Mouse (Mus musculus): ENCODE measurements at regions not wholly inside any gene's neighbourhood (a gene's known extent, or its start where the extent isn't known, plus 50 kb on each side); places are given as distances from the start of the nearest gene placed in this dataset.

- H3K36me3 ChIP-seq (ENCODE audit: control insufficient read depth, insufficient read depth, low read length): no peaks in the 10 kb centered on the region
- no peaks in the 10 kb centered on the region for H3K9me3 ChIP-seq (ENCODE audit: control insufficient read depth, low read depth, low read length)
- H3K4me3 ChIP-seq (ENCODE audit: low read depth, low read length): no peak overlapping the region
- ATAC-seq (ENCODE audit: insufficient number of reproducible peaks, insufficient read depth, low FRiP score, low read depth): no peak; the same call in 1 of the 2 replicates
- no peaks in the 10 kb centered on the region for H3K4me1 ChIP-seq (ENCODE audit: control insufficient read depth, insufficient read depth, low read length)
- H3K27ac ChIP-seq (ENCODE audit: low read length): no peak overlapping the region
- H3K27me3 ChIP-seq (ENCODE audit: control insufficient read depth, insufficient read depth, low read length): no peaks in the 10 kb centered on the region
- 54% methylated on average over 4 of the region's 4 CpGs for WGBS
- no peak overlapping the region for H3K9ac ChIP-seq (replicated peaks; ENCODE audit: low read depth, low read length)
- H3K4me2 ChIP-seq (replicated peaks; ENCODE audit: low read depth, low read length): no peak overlapping the region
Observed at GRCm38 (mm10) chr13:45130516-45131249, 52.2 kb downstream of the Gm9817 start.

GRCm38 (mm10) chr13:45140616-45141015 lies 62.1 kb downstream of the Gm9817 start:
- 84% methylated on average over 2 of the region's 2 CpGs for WGBS
- no peaks in the 10 kb centered on the region for H3K36me3 ChIP-seq (ENCODE audit: control insufficient read depth, insufficient read depth, low read length)
- no peak overlapping the region for H3K4me2 ChIP-seq (replicated peaks; ENCODE audit: low read depth, low read length)
- ATAC-seq (ENCODE audit: insufficient number of reproducible peaks, insufficient read depth, low FRiP score, low read depth): no peak
- H3K9me3 ChIP-seq (ENCODE audit: control insufficient read depth, low read depth, low read length): no peaks in the 10 kb centered on the region
- H3K27ac ChIP-seq (ENCODE audit: low read length): no peak overlapping the region
- H3K9ac ChIP-seq (replicated peaks; ENCODE audit: low read depth, low read length): no peak overlapping the region
- no peak overlapping the region for H3K4me3 ChIP-seq (ENCODE audit: low read depth, low read length)
- no peaks in the 10 kb centered on the region for H3K4me1 ChIP-seq (ENCODE audit: control insufficient read depth, insufficient read depth, low read length)
- H3K27me3 ChIP-seq (ENCODE audit: control insufficient read depth, insufficient read depth, low read length): no peaks in the 10 kb centered on the region

GRCm38 (mm10) chr13:45145129-45145528 lies 66.6 kb downstream of the Gm9817 start:
- Histone ChIP-seq H3K4me3 (ENCODE audit: low read depth, low read length) (no peak overlapping the region), H3K4me2 (replicated peaks; ENCODE audit: low read depth, low read length) (no peak overlapping the region), H3K9ac (replicated peaks; ENCODE audit: low read depth, low read length) (no peak overlapping the region), H3K27me3 (ENCODE audit: control insufficient read depth, insufficient read depth, low read length) (no peaks in the 10 kb centered on the region), H3K9me3 (ENCODE audit: control insufficient read depth, low read depth, low read length) (no peaks in the 10 kb centered on the region), H3K4me1 (ENCODE audit: control insufficient read depth, insufficient read depth, low read length) (no peaks in the 10 kb centered on the region), H3K27ac (ENCODE audit: low read length) (no peak overlapping the region), H3K36me3 (ENCODE audit: control insufficient read depth, insufficient read depth, low read length) (no peaks in the 10 kb centered on the region)
- WGBS: 80% methylated on average over 6 of the region's 6 CpGs
- no peak for ATAC-seq (ENCODE audit: insufficient number of reproducible peaks, insufficient read depth, low FRiP score, low read depth)

- no peak overlapping the region for H3K9ac ChIP-seq (replicated peaks; ENCODE audit: low read depth, low read length)
- 70% methylated on average over 3 of the region's 3 CpGs for WGBS
- H3K27ac ChIP-seq (ENCODE audit: low read length): no peak overlapping the region
- no peaks in the 10 kb centered on the region for H3K27me3 ChIP-seq (ENCODE audit: control insufficient read depth, insufficient read depth, low read length)
- no peaks in the 10 kb centered on the region for H3K9me3 ChIP-seq (ENCODE audit: control insufficient read depth, low read depth, low read length)
- H3K4me1 ChIP-seq (ENCODE audit: control insufficient read depth, insufficient read depth, low read length): no peaks in the 10 kb centered on the region
- no peaks in the 10 kb centered on the region for H3K36me3 ChIP-seq (ENCODE audit: control insufficient read depth, insufficient read depth, low read length)
- no peak overlapping the region for H3K4me2 ChIP-seq (replicated peaks; ENCODE audit: low read depth, low read length)
- no peak for ATAC-seq (ENCODE audit: insufficient number of reproducible peaks, insufficient read depth, low FRiP score, low read depth)
- H3K4me3 ChIP-seq (ENCODE audit: low read depth, low read length): no peak overlapping the region
Observed at GRCm38 (mm10) chr13:45156223-45156622, 77.7 kb downstream of the Gm9817 start.

- no peak overlapping the region for H3K4me3 ChIP-seq (ENCODE audit: low read depth, low read length)
- H3K36me3 ChIP-seq (ENCODE audit: control insufficient read depth, insufficient read depth, low read length): no peaks in the 10 kb centered on the region
- H3K9me3 ChIP-seq (ENCODE audit: control insufficient read depth, low read depth, low read length): no peaks in the 10 kb centered on the region
- H3K27me3 ChIP-seq (ENCODE audit: control insufficient read depth, insufficient read depth, low read length): no peaks in the 10 kb centered on the region
- 74% methylated on average over 2 of the region's 2 CpGs for WGBS
- H3K9ac ChIP-seq (replicated peaks; ENCODE audit: low read depth, low read length): no peak overlapping the region
- no peaks in the 10 kb centered on the region for H3K4me1 ChIP-seq (ENCODE audit: control insufficient read depth, insufficient read depth, low read length)
- no peak overlapping the region for H3K27ac ChIP-seq (ENCODE audit: low read length)
- ATAC-seq (ENCODE audit: insufficient number of reproducible peaks, insufficient read depth, low FRiP score, low read depth): no peak
- H3K4me2 ChIP-seq (replicated peaks; ENCODE audit: low read depth, low read length): no peak overlapping the region
Observed at GRCm38 (mm10) chr13:45156982-45157381, 78.5 kb downstream of the Gm9817 start.

- no peak overlapping the region for H3K27ac ChIP-seq (ENCODE audit: low read length)
- 90% methylated on average over 5 of the region's 5 CpGs for WGBS
- H3K4me1 ChIP-seq (ENCODE audit: control insufficient read depth, insufficient read depth, low read length): no peaks in the 10 kb centered on the region
- H3K9ac ChIP-seq (replicated peaks; ENCODE audit: low read depth, low read length): no peak overlapping the region
- H3K4me2 ChIP-seq (replicated peaks; ENCODE audit: low read depth, low read length): no peak overlapping the region
- ATAC-seq (ENCODE audit: insufficient number of reproducible peaks, insufficient read depth, low FRiP score, low read depth): no peak
- H3K4me3 ChIP-seq (ENCODE audit: low read depth, low read length): no peak overlapping the region
- no peaks in the 10 kb centered on the region for H3K27me3 ChIP-seq (ENCODE audit: control insufficient read depth, insufficient read depth, low read length)
- H3K36me3 ChIP-seq (ENCODE audit: control insufficient read depth, insufficient read depth, low read length): no peaks in the 10 kb centered on the region
- no peaks in the 10 kb centered on the region for H3K9me3 ChIP-seq (ENCODE audit: control insufficient read depth, low read depth, low read length)
Observed at GRCm38 (mm10) chr13:45160281-45160680, 81.8 kb downstream of the Gm9817 start.

- Histone ChIP-seq H3K27ac (ENCODE audit: low read length) (no peak overlapping the region), H3K36me3 (ENCODE audit: control insufficient read depth, insufficient read depth, low read length) (no peaks in the 10 kb centered on the region), H3K4me2 (replicated peaks; ENCODE audit: low read depth, low read length) (no peak overlapping the region), H3K4me1 (ENCODE audit: control insufficient read depth, insufficient read depth, low read length) (no peaks in the 10 kb centered on the region), H3K9me3 (ENCODE audit: control insufficient read depth, low read depth, low read length) (no peaks in the 10 kb centered on the region), H3K4me3 (ENCODE audit: low read depth, low read length) (no peak overlapping the region), H3K9ac (replicated peaks; ENCODE audit: low read depth, low read length) (no peak overlapping the region), H3K27me3 (ENCODE audit: control insufficient read depth, insufficient read depth, low read length) (no peaks in the 10 kb centered on the region)
- 45% methylated on average over 6 of the region's 6 CpGs for WGBS
- no peak for ATAC-seq (ENCODE audit: insufficient number of reproducible peaks, insufficient read depth, low FRiP score, low read depth)
Observed at GRCm38 (mm10) chr13:45164001-45164778, 85.7 kb downstream of the Gm9817 start.

GRCm38 (mm10) chr13:45165159-45165558 lies 86.7 kb downstream of the Gm9817 start:
- Histone ChIP-seq H3K36me3 (ENCODE audit: control insufficient read depth, insufficient read depth, low read length) (no peaks in the 10 kb centered on the region), H3K4me1 (ENCODE audit: control insufficient read depth, insufficient read depth, low read length) (no peaks in the 10 kb centered on the region), H3K9ac (replicated peaks; ENCODE audit: low read depth, low read length) (no peak overlapping the region), H3K4me3 (ENCODE audit: low read depth, low read length) (no peak overlapping the region), H3K9me3 (ENCODE audit: control insufficient read depth, low read depth, low read length) (no peaks in the 10 kb centered on the region), H3K4me2 (replicated peaks; ENCODE audit: low read depth, low read length) (no peak overlapping the region), H3K27me3 (ENCODE audit: control insufficient read depth, insufficient read depth, low read length) (no peaks in the 10 kb centered on the region), H3K27ac (ENCODE audit: low read length) (no peak overlapping the region)
- no peak for ATAC-seq (ENCODE audit: insufficient number of reproducible peaks, insufficient read depth, low FRiP score, low read depth)
- 81% methylated on average over 3 of the region's 3 CpGs for WGBS
